Mouse (Mus musculus) lung, postnatal 0 days (tissue): ENCODE measurements around the gene Prdm16.
A peak's percentile ranks its signal among the peaks of the same experiment; 100 is the strongest.

ENCODE experiments used
- CTCF ChIP-seq: IDR thresholded peaks from 2 replicates; pipeline ENCODE4 v1.5.1; 2016; ENCODE audit warnings: antibody characterized with exemption, mild to moderate bottlenecking
- EP300 ChIP-seq: IDR thresholded peaks from 2 replicates; pipeline ENCODE4 v1.6.1; 2016; ENCODE audit warnings: antibody characterized with exemption, mild to moderate bottlenecking, control low read depth

DNA sequence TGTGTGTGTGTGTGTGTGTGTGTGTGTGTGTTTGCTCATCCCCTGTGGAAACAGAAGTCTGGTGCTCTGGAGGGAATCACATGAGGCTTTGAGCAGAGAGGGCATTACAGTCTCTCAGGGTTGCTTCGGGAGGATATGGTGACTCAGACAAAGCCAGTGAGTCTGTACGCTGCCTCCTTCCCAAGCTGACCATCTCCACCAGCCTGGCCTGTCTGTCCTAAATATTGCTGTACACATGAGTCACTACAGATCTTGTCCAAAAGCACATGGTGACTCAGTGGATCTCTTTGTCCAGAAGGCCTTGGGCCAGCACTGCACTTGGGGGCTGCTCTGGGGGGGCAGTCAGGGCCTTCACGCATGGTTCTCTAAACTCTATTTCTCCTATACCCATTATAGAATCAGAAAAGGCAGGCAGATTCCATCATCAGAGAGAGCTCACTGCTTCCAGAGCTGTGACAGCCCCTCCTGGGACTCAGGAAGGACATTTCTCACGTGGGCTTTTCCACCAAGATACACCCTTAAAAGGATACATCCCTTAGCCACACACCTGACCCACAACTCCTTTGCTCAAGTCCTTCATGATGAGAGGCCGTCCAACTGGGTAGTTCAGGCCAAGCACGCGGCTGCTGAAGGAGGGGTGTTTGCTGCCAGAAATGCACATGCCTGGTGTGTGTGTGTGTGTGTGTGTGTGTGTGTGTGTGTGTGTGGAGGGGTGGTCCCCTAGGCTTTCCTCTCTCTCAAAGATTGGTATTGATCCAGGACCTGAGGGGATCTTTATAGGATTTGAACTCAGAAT is 114.6 kb downstream of the Prdm16 start:
- TF ChIP-seq CTCF = no peak
- TF ChIP-seq EP300 = peak; percentile 6; the same call in 1 of the 2 replicates
